Mouse (Mus musculus): ENCODE measurements around the gene Psmd3.

DNA sequence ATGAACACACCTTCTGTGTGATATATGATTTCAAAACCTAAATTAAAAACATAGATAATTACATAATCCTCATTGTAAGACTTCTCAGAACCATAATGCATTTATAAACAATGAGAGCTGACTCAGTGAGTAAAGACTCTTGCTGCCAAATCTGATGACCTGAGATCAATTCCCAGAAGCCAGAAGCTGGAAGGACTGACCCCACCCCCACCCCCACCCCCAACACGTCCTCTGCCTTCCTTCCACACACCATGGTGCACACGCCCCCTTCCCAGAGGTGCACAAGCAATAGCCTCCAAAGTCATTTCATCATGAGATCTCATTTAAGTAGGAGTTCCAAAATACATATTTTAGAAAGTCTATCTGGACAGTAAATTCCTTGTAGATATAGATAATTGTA, 38.4 kb downstream of the Psmd3 start:
- TF ChIP-seq FLI1 (IDR thresholded peaks at IDR 0.05; ENCODE audit: low read length): no peak
- no peak for TF ChIP-seq GATA1 (IDR thresholded peaks at IDR 0.05; ENCODE audit: borderline replicate concordance, low read length)
